Mouse (Mus musculus): Measurements from ENCODE around the gene Ptpa. TPM values are rescaled to one million over a fixed set of nuclear protein-coding genes. Genes with fewer than 3 reads are reported as not detected.
A peak's percentile ranks its signal among the peaks of the same experiment; 100 is the strongest.

The Ptpa gene
- total and polyA plus RNA-seq, 2 experiments, result 18.3 to 54.3 TPM

DNA sequence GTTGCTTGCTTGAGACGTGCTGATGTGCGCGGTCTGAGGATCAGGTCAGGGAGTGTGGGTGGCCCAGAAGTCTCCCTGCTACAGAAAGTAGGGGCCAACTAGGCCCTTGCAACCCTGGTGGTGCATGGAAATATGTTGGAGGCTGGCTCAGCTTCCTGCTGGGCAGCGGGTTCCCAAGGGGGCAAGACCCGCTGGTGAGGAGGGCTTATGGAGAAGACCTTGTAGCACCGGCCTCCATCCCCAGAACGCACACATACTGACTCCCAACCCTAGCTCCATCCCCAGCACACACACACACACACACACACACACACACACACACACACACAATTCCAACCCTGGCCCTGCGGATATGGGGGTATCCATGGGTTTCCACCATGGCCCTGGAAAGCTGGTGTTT lies 55.2 kb downstream of the Ptpa start:
- Histone ChIP-seq H3K79me2 (ENCODE audit: control insufficient read depth, insufficient read depth, low read length) (no peaks in the 10 kb centered on the region), H3K4me1 (ENCODE audit: control insufficient read depth, insufficient read depth, low read length) (0 out of 2 replicates have a peak, but pooled peaks cover 3% of the 10 kb centered on the region), H3K27me3 (ENCODE audit: control insufficient read depth, insufficient read depth, low read length) (peaks cover 14% of the 10 kb centered on the region), H3K4me3 (ENCODE audit: insufficient read depth, low read depth, low read length) (no peak overlapping the region), H3K9ac (ENCODE audit: low read depth, low read length) (no peak overlapping the region), H3K36me3 (ENCODE audit: control insufficient read depth, insufficient read depth, low read length) (no peaks in the 10 kb centered on the region), H3K27ac (replicated peaks; ENCODE audit: insufficient read depth, low read depth, low read length) (peak overlapping the region; percentile 11; the same call in 1 of the 2 replicates)
- TF ChIP-seq CTCF (IDR thresholded peaks at IDR 0.05; ENCODE audit: low read depth, low read length) (no peak), POLR2A (IDR thresholded peaks at IDR 0.05; ENCODE audit: extremely low read depth, insufficient read depth, low read length) (no peak)
- 38% methylated on average over 8 of the region's 8 CpGs for WGBS
- no peak for DNase-seq (ENCODE audit: extremely low read depth, low read depth, low spot score)

DNA sequence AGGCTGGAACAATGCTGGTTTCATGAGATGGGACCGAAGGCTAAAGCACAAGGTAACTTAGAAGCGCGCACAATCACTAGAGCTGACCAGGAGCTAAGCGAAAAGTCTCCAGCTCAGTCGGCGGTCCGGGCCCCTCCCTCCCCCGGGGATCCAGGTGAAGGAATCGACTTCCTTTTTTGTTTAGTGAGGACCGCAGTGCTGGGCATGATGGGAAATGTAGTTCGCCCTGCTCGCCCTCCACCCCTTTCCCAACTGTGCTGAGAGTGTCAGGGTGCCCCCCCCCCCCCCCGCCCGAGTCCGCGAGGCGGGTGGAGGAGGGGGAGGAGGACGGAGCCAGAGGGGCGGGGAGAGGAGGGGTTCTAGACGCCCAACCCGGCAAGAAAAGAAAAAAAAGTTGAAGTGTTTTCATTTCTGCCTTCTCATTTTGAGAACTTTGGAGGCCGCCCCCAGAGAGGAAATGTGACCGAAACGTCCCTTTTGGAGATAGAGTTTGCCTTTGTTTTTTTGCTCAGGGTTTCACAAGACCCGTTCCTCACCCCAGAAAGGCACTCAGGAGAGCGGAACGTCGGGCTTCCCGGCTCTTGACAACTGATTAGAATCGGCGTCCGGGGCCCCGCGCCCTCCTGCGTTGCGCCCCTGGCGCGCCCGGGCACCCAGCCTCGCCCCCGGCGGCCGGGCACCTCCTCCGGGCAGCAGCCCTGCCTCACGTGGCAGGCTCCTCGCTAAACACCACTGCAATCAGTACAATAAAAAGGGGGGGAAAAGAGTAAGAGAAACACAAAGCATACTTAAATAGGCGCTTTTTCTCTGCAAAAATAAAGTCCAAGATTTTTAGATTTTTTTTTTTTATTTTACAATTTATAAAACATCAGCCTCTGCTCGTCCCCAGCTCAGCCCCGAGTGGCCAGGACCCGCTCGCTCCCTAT lies 56.2 kb downstream of the Ptpa start:
- 0 out of 2 replicates have a peak, but pooled peaks cover 3% of the 10 kb centered on the region for H3K4me1 ChIP-seq (ENCODE audit: control insufficient read depth, insufficient read depth, low read length)
- no peaks in the 10 kb centered on the region for H3K79me2 ChIP-seq (ENCODE audit: control insufficient read depth, insufficient read depth, low read length)
- H3K27ac ChIP-seq (replicated peaks; ENCODE audit: insufficient read depth, low read depth, low read length), result peak overlapping the region; percentile 79
- H3K27me3 ChIP-seq (ENCODE audit: control insufficient read depth, insufficient read depth, low read length), result peaks cover 14% of the 10 kb centered on the region
- H3K9ac ChIP-seq (ENCODE audit: low read depth, low read length), result peak overlapping the region; percentile 89
- peak; percentile 56 for DNase-seq (ENCODE audit: extremely low read depth, low read depth, low spot score)
- peak overlapping the region; percentile 82 for H3K4me3 ChIP-seq (ENCODE audit: insufficient read depth, low read depth, low read length)
- 1% methylated on average over 47 of the region's 51 CpGs for WGBS
- TF ChIP-seq POLR2A (IDR thresholded peaks at IDR 0.05; ENCODE audit: extremely low read depth, insufficient read depth, low read length) (no peak), CTCF (IDR thresholded peaks at IDR 0.05; ENCODE audit: low read depth, low read length) (no peak)
- H3K36me3 ChIP-seq (ENCODE audit: control insufficient read depth, insufficient read depth, low read length), result no peaks in the 10 kb centered on the region

DNA sequence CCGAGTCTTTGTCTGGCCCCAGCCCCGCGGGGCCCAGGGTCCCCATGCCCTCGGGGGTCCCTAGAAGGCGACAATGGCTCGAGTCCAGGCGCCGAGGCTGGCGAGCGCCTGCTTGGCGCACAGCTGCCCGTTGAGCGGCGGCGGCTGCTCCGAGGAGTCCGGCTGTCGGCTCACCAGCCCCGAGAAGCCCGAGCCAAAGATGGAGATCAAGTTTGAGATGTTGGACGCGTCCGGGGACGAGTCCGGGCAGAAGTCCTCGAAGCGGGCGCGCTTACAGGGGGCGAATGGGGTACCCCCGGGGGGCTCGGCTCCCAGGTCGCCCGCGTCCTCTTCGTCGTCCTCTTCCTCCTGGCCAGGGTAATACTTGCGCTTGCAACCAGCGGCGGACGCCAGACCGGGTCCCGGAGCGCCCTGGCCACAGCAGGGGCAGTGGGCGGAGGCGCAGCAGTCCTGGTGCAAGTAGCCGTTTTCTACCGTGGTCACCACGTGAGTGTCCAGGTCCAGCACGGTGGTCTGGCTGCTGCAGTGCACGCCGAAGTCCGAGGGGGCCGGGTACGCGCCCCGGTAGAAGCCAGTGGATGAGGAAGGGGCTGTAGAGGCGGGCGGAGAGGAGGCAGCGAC lies 57.0 kb downstream of the Ptpa start:
- DNase-seq (ENCODE audit: extremely low read depth, low read depth, low spot score), result no peak
- H3K4me1 ChIP-seq (ENCODE audit: control insufficient read depth, insufficient read depth, low read length), result 0 out of 2 replicates have a peak, but pooled peaks cover 3% of the 10 kb centered on the region
- H3K27ac ChIP-seq (replicated peaks; ENCODE audit: insufficient read depth, low read depth, low read length), result peak overlapping the region; percentile 79
- WGBS, result 1% methylated on average over 60 of the region's 60 CpGs
- no peaks in the 10 kb centered on the region for H3K79me2 ChIP-seq (ENCODE audit: control insufficient read depth, insufficient read depth, low read length)
- peak overlapping the region; percentile 89 for H3K9ac ChIP-seq (ENCODE audit: low read depth, low read length)
- H3K36me3 ChIP-seq (ENCODE audit: control insufficient read depth, insufficient read depth, low read length), result no peaks in the 10 kb centered on the region
- H3K4me3 ChIP-seq (ENCODE audit: insufficient read depth, low read depth, low read length), result peak overlapping the region; percentile 82
- TF ChIP-seq POLR2A (IDR thresholded peaks at IDR 0.05; ENCODE audit: extremely low read depth, insufficient read depth, low read length) (no peak), CTCF (IDR thresholded peaks at IDR 0.05; ENCODE audit: low read depth, low read length) (no peak)
- H3K27me3 ChIP-seq (ENCODE audit: control insufficient read depth, insufficient read depth, low read length), result peaks cover 14% of the 10 kb centered on the region

DNA sequence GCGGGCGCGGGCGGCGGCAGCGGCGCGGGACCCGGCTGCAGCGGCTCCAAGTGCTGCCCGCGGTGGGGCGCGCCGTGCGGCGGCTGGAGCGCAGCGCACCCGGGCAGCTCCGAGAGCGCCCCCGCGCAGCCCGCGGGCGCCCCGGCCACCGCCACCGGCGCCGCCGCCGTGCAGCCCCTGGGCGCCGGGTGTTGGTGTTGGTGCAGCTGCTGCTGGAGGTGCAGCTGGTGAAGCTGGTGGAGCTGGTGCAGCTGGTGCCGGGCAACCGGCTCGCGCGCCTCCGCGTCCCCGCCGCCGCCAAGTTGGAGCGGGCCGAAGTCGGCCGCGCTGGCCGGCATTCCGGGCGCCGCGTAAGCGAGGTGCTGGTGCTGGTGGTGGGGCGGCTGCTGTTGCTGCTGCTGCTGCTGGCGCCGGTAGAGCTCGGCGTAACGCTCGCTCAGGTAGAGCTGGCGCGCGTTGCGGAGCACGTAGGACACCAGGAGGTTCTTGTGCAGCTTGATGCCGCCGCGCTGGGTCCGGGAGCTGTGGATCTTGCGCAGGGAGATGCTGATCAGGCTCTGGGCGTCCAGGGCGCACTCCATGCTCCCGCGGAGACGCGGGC lies 57.7 kb downstream of the Ptpa start:
- 2% methylated on average over 78 of the region's 80 CpGs for WGBS
- no peak for TF ChIP-seq CTCF (IDR thresholded peaks at IDR 0.05; ENCODE audit: low read depth, low read length)
- TF ChIP-seq POLR2A (IDR thresholded peaks at IDR 0.05; ENCODE audit: extremely low read depth, insufficient read depth, low read length), result no peak
- H3K4me3 ChIP-seq (ENCODE audit: insufficient read depth, low read depth, low read length), result peak overlapping the region; percentile 82
- 0 out of 2 replicates have a peak, but pooled peaks cover 3% of the 10 kb centered on the region for H3K4me1 ChIP-seq (ENCODE audit: control insufficient read depth, insufficient read depth, low read length)
- no peaks in the 10 kb centered on the region for H3K79me2 ChIP-seq (ENCODE audit: control insufficient read depth, insufficient read depth, low read length)
- H3K9ac ChIP-seq (ENCODE audit: low read depth, low read length), result peak overlapping the region; percentile 89
- peak overlapping the region; percentile 24 for H3K27ac ChIP-seq (replicated peaks; ENCODE audit: insufficient read depth, low read depth, low read length)
- H3K36me3 ChIP-seq (ENCODE audit: control insufficient read depth, insufficient read depth, low read length), result no peaks in the 10 kb centered on the region
- no peak for DNase-seq (ENCODE audit: extremely low read depth, low read depth, low spot score)
- H3K27me3 ChIP-seq (ENCODE audit: control insufficient read depth, insufficient read depth, low read length), result peaks cover 14% of the 10 kb centered on the region

DNA sequence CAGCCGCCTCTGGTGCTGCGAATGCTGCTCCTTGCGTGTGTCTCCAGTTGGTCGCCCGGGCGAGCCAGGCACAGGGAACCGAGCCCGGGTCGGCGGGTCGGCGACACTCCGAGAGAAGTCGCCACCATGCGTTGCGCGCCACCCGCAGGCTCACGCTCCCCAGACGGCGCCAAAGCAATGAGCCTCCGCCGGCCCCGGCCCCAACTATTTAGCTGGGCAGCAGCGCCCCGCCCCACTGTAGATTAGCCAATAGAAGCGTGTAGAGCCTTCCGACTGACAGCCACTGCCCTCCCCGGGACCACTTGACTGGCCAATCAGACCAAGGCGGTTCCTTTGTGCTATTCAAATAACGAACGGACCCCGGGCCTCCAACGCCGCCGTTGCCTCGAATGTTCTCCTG lies 58.2 kb downstream of the Ptpa start, which contains the start of gene Ier5l:
Gene Ier5l (minus strand): TSS at position 181 of the 400 bp plus-strand sequence.
- Histone ChIP-seq H3K4me1 (ENCODE audit: control insufficient read depth, insufficient read depth, low read length) (0 out of 2 replicates have a peak, but pooled peaks cover 3% of the 10 kb centered on the region), H3K36me3 (ENCODE audit: control insufficient read depth, insufficient read depth, low read length) (no peaks in the 10 kb centered on the region), H3K79me2 (ENCODE audit: control insufficient read depth, insufficient read depth, low read length) (no peaks in the 10 kb centered on the region), H3K27ac (replicated peaks; ENCODE audit: insufficient read depth, low read depth, low read length) (peak within 1 kb of the TSS; percentile 79), H3K27me3 (ENCODE audit: control insufficient read depth, insufficient read depth, low read length) (peaks cover 14% of the 10 kb centered on the region), H3K4me3 (ENCODE audit: insufficient read depth, low read depth, low read length) (peak within 1 kb of the TSS; percentile 82), H3K9ac (ENCODE audit: low read depth, low read length) (peak within 1 kb of the TSS; percentile 89)
- no peak for TF ChIP-seq CTCF (IDR thresholded peaks at IDR 0.05; ENCODE audit: low read depth, low read length)
- peak; percentile 91 for TF ChIP-seq POLR2A (IDR thresholded peaks at IDR 0.05; ENCODE audit: extremely low read depth, insufficient read depth, low read length)
- peak; percentile 36 for DNase-seq (ENCODE audit: extremely low read depth, low read depth, low spot score)
- 2% methylated on average over 37 of the region's 37 CpGs for WGBS

All from liver, adult 2 months (tissue).